Mouse (Mus musculus) G1E (cell line): ENCODE data around the gene Epdr1.

Source experiments
- CTCF ChIP-seq: IDR thresholded peaks from 2 replicates; pipeline ENCODE4 v1.5.1; 2012; ENCODE audit warnings: low read depth, low read length, inconsistent platforms, mixed read lengths
- GATA1 ChIP-seq: IDR thresholded peaks from 2 replicates; pipeline ENCODE4 v1.6.1; 2012; ENCODE audit warnings: borderline replicate concordance, low read length, inconsistent platforms, mixed read lengths
- POLR2AphosphoS5 ChIP-seq: IDR thresholded peaks from 2 replicates; pipeline ENCODE4 v1.6.1; 2012; ENCODE audit warnings: low read depth, low read length, inconsistent platforms; ENCODE audit not compliant: insufficient replicate concordance
- TAL1 ChIP-seq: conservative IDR thresholded peaks from 2 replicates; pipeline ENCODE4 v1.6.1; 2012; ENCODE audit warnings: low read depth, low read length, inconsistent platforms, mixed read lengths

GRCm38 (mm10) chr13:19602531-19602930 lies 17.2 kb downstream of the Epdr1 start:
- TF ChIP-seq CTCF (no peak), GATA1 (no peak), TAL1 (no peak), POLR2AphosphoS5 (no peak)
